Mouse (Mus musculus): Measurements from ENCODE around the gene Ssxb8. TPM values are rescaled to one million over a fixed set of nuclear protein-coding genes. Genes with fewer than 3 reads are reported as not detected.
A peak's percentile ranks its signal among the peaks of the same experiment; 100 is the strongest.
"Not testable (repeated sequence)": the region's sequence is repeated elsewhere in the genome, so short reads cannot be mapped to it uniquely, and the experiment has no call there.

Ssxb8 gene
- polyA plus RNA-seq (2015; fragmentation: Nextera tagmentation; extraction: Ambion mirVana) = not detected in 2 replicates

GRCm38 (mm10) chrX:8690744-8691143 is at the start of gene Ssxb8:
Gene Ssxb8 (minus strand): TSS chrX:8690844.
- not testable (repeated sequence) for H3K4me1 ChIP-seq (replicated peaks; ENCODE audit: insufficient read depth, low read length); H3K9ac ChIP-seq (ENCODE audit: low read depth, low read length); ATAC-seq (replicated peaks; ENCODE audit: low FRiP score, low read depth); H3K4me3 ChIP-seq (replicated peaks; ENCODE audit: low read depth, low read length); H3K27me3 ChIP-seq (ENCODE audit: insufficient read depth, low read length); H3K36me3 ChIP-seq (ENCODE audit: insufficient read depth, low read length); H3K27ac ChIP-seq; H3K4me2 ChIP-seq (ENCODE audit: low read length); H3K9me3 ChIP-seq (replicated peaks; ENCODE audit: low read length); DNase-seq (ENCODE audit: low spot score)
- 76% methylated on average over 1 of the region's 1 CpGs for WGBS

GRCm38 (mm10) chrX:8732907-8733306 is 42.3 kb upstream of the Ssxb8 start:
- Histone ChIP-seq H3K9me3 (replicated peaks; ENCODE audit: low read length) (no peaks in the 10 kb centered on the region), H3K27me3 (ENCODE audit: insufficient read depth, low read length) (no peaks in the 10 kb centered on the region), H3K4me2 (ENCODE audit: low read length) (no peak overlapping the region), H3K27ac (no peak overlapping the region), H3K36me3 (ENCODE audit: insufficient read depth, low read length) (no peaks in the 10 kb centered on the region), H3K4me3 (replicated peaks; ENCODE audit: low read depth, low read length) (no peak overlapping the region), H3K4me1 (replicated peaks; ENCODE audit: insufficient read depth, low read length) (no peaks in the 10 kb centered on the region), H3K9ac (ENCODE audit: low read depth, low read length) (no peak overlapping the region)
- DNase-seq (ENCODE audit: low spot score) (peak; percentile 33), ATAC-seq (replicated peaks; ENCODE audit: low FRiP score, low read depth) (no peak)
- WGBS = 53% methylated on average over 5 of the region's 5 CpGs
- peak; percentile 64 for TF ChIP-seq CTCF (IDR thresholded peaks at IDR 0.05; ENCODE audit: low read depth)

GRCm38 (mm10) chrX:8663085-8663484 is 27.6 kb downstream of the Ssxb8 start:
- TF ChIP-seq CTCF (IDR thresholded peaks at IDR 0.05; ENCODE audit: low read depth) = no peak
- Histone ChIP-seq H3K4me1 (replicated peaks; ENCODE audit: insufficient read depth, low read length) (no peaks in the 10 kb centered on the region), H3K4me2 (ENCODE audit: low read length) (no peak overlapping the region), H3K4me3 (replicated peaks; ENCODE audit: low read depth, low read length) (no peak overlapping the region), H3K9ac (ENCODE audit: low read depth, low read length) (no peak overlapping the region), H3K9me3 (replicated peaks; ENCODE audit: low read length) (no peaks in the 10 kb centered on the region), H3K27me3 (ENCODE audit: insufficient read depth, low read length) (no peaks in the 10 kb centered on the region), H3K36me3 (ENCODE audit: insufficient read depth, low read length) (no peaks in the 10 kb centered on the region), H3K27ac (no peak overlapping the region)
- 78% methylated on average over 4 of the region's 4 CpGs for WGBS
- ATAC-seq (replicated peaks; ENCODE audit: low FRiP score, low read depth) = no peak
- DNase-seq (ENCODE audit: low spot score) = no peak

Other genes with a start within 250 kb of the Ssxb8 start
- not detected in 2 replicates for gene Ssxb2, start 229.1 kb downstream of the Ssxb8 start, polyA plus RNA-seq (2015; fragmentation: Nextera tagmentation; extraction: Ambion mirVana)
- not detected in 2 replicates for gene Gm14459, start 165.9 kb downstream of the Ssxb8 start, polyA plus RNA-seq (2015; fragmentation: Nextera tagmentation; extraction: Ambion mirVana)
- not detected in 2 replicates for gene Ssxb6, start 142.6 kb downstream of the Ssxb8 start, polyA plus RNA-seq (2015; fragmentation: Nextera tagmentation; extraction: Ambion mirVana)
- not detected in 2 replicates for gene Ssxb3, start 99.0 kb downstream of the Ssxb8 start, polyA plus RNA-seq (2015; fragmentation: Nextera tagmentation; extraction: Ambion mirVana)
- not detected in 2 replicates for gene Ssx9, start 57.6 kb upstream of the Ssxb8 start, polyA plus RNA-seq (2015; fragmentation: Nextera tagmentation; extraction: Ambion mirVana)
- not detected in 2 replicates for gene Ssxb5, start 112.8 kb upstream of the Ssxb8 start, polyA plus RNA-seq (2015; fragmentation: Nextera tagmentation; extraction: Ambion mirVana)
- not detected in 2 replicates for gene Gm6592, start 153.2 kb upstream of the Ssxb8 start, polyA plus RNA-seq (2015; fragmentation: Nextera tagmentation; extraction: Ambion mirVana)
- not detected in 2 replicates for gene Gm5751, start 183.4 kb upstream of the Ssxb8 start, polyA plus RNA-seq (2015; fragmentation: Nextera tagmentation; extraction: Ambion mirVana)
- 4.3 and 4.9 TPM in 2 replicates for gene B630019K06Rik, start 201.5 kb upstream of the Ssxb8 start, polyA plus RNA-seq (2015; fragmentation: Nextera tagmentation; extraction: Ambion mirVana)

Data from kidney, postnatal 0 days (tissue).